Mouse (Mus musculus): ENCODE data around the gene Abhd14b. TPM values are rescaled to one million over a fixed set of nuclear protein-coding genes. Genes with fewer than 3 reads are reported as not detected.

Gene Abhd14b
- total RNA-seq, 1 experiment = 1.9 TPM

DNA sequence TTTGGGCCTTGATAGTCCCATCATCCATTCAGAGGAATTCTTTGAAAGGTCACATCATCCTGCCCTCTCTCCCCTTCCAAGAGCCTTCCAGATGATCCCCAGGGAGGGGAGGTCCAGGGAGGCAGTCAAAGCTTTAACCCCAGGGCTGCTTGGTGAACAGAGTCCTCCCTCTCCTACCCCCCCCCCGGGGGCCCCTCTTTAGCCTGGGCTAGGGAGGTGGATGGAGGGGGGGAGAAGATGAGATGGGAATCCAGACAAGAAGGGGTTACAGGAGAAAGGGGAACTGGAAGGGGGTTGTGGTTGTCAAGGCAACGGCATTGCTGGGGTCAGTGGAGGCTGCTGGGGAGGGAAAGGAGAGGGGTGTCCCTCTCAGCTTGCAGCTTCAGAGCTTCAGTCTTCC, 26.7 kb upstream of the Abhd14b start:
- Histone ChIP-seq H3K9ac (ENCODE audit: insufficient read depth, low read depth, low read length, poor library complexity, severe bottlenecking) (no peak overlapping the region), H3K4me1 (ENCODE audit: control insufficient read depth in 2 of 2, insufficient read depth in 2 of 2, low read length in 2 of 2, poor library complexity in 1 of 2) (peaks cover 0 to 20% of the 10 kb centered on the region in 2 experiments; a peak in 2 of 4 replicates), H3K27ac (ENCODE audit: insufficient read depth, low read depth, low read length, poor library complexity, severe bottlenecking) (no peak overlapping the region), H3K4me3 (ENCODE audit: insufficient read depth in 1 of 2, low read depth in 1 of 2, low read length in 2 of 2, poor library complexity in 1 of 2, severe bottlenecking in 1 of 2) (no peak overlapping the region), H3K9me3 (ENCODE audit: control insufficient read depth, insufficient read depth, low read depth, low read length) (no peaks in the 10 kb centered on the region), H3K36me3 (ENCODE audit: control insufficient read depth, insufficient read depth, low read length, poor library complexity, severe bottlenecking) (no peaks in the 10 kb centered on the region)
- in situ Hi-C loops (cut with MboI; ENCODE audit: low sequenced_read_pairs in 2 of 2, unreplicated experiment in 2 of 2) = loop anchor here (5.0 to 10.0 kb wide), 2 partner anchors 126 to 128 kb away; no protein-coding TSS in a partner anchor
- no peak for TF ChIP-seq MAFK (IDR thresholded peaks at IDR 0.05; ENCODE audit: insufficient read depth, low read depth, low read length)
- no peak for TF ChIP-seq ZNF384 (IDR thresholded peaks at IDR 0.05; ENCODE audit: low read depth, low read length)
- TF ChIP-seq HCFC1 (IDR thresholded peaks at IDR 0.05; ENCODE audit: borderline replicate concordance, insufficient read depth, low read length) = no peak
- no peak for TF ChIP-seq CHD2 (IDR thresholded peaks at IDR 0.05; ENCODE audit: low read depth, low read length)
- TF ChIP-seq ZC3H11A (IDR thresholded peaks at IDR 0.05; ENCODE audit: borderline replicate concordance, low read depth, low read length) = no peak
- DNase-seq (ENCODE audit: low read depth, low spot score) = no peak

DNA sequence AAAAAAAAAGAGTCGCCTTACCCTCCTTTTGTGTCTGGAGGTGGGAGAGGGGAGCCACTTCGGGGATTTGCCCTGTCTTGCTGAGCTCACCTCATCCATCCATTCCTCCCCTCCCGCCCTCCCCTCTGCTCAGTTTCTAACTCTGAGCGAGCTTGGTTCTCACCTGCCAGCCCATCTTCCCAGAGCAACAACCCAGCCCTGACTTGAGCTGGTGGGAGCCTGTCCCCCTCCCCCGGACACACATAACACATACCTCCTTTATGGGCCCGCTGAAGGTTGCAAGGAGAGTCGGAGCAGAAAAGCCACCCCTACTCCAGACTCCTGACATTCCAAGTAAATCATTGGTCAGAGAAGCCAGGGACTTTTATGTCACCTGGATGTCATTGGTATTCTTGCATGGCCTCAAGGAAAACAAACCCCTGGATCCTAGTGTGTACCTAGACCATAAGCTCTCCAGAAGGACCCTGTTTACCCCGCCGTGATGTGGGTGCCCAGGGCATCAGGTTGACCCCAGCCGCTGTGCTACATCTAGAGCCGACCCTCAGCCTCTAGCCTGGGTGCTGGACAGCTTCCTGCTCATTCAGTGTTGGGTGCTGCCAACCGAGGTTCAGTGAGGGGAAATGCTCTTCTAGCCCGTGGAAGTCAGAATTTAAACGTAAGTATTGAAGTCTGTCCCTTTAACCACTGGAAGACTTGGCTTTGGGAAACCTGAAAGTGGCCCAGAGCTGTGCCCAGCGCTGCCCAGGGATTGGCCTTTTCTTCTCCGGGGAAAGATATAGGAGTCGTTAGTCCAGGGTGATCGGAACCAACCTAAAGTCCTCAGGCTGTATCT, 26.0 kb upstream of the Abhd14b start:
- H3K27ac ChIP-seq (ENCODE audit: insufficient read depth, low read depth, low read length, poor library complexity, severe bottlenecking) = no peak overlapping the region
- H3K4me1 ChIP-seq (ENCODE audit: control insufficient read depth in 2 of 2, insufficient read depth in 2 of 2, low read length in 2 of 2, poor library complexity in 1 of 2) = peaks cover 0 to 20% of the 10 kb centered on the region in 2 experiments; a peak in 2 of 4 replicates
- no peaks in the 10 kb centered on the region for H3K36me3 ChIP-seq (ENCODE audit: control insufficient read depth, insufficient read depth, low read length, poor library complexity, severe bottlenecking)
- no peak overlapping the region for H3K9ac ChIP-seq (ENCODE audit: insufficient read depth, low read depth, low read length, poor library complexity, severe bottlenecking)
- no peak for DNase-seq (ENCODE audit: low read depth, low spot score)
- TF ChIP-seq HCFC1 (IDR thresholded peaks at IDR 0.05; ENCODE audit: borderline replicate concordance, insufficient read depth, low read length) = no peak
- TF ChIP-seq ZC3H11A (IDR thresholded peaks at IDR 0.05; ENCODE audit: borderline replicate concordance, low read depth, low read length) = no peak
- TF ChIP-seq CHD2 (IDR thresholded peaks at IDR 0.05; ENCODE audit: low read depth, low read length) = no peak
- TF ChIP-seq ZNF384 (IDR thresholded peaks at IDR 0.05; ENCODE audit: low read depth, low read length) = no peak
- no peak for TF ChIP-seq MAFK (IDR thresholded peaks at IDR 0.05; ENCODE audit: insufficient read depth, low read depth, low read length)
- H3K9me3 ChIP-seq (ENCODE audit: control insufficient read depth, insufficient read depth, low read depth, low read length) = no peaks in the 10 kb centered on the region
- in situ Hi-C loops (cut with MboI; ENCODE audit: low sequenced_read_pairs in 2 of 2, unreplicated experiment in 2 of 2) = loop anchor here (5.0 to 10.0 kb wide), 2 partner anchors 126 to 129 kb away; no protein-coding TSS in a partner anchor
- H3K4me3 ChIP-seq (ENCODE audit: insufficient read depth in 1 of 2, low read depth in 1 of 2, low read length in 2 of 2, poor library complexity in 1 of 2, severe bottlenecking in 1 of 2) = peak overlapping the region; percentile 5 to 26; a peak in 2 of 4 replicates

DNA sequence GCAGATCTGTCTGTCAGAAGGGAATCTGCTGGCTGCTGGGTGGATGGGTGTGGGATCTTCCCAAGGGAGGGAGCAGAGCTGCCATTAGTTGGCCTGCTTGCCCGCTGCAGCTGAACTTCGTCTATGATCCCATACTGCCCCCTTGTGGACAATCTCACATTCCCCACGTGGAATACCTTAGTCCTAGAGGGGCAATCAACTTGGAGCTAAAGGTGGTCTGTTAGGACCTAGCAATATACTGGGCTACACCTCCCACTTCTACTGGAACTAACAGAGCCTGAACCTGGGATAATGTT, 25.4 kb upstream of the Abhd14b start:
- TF ChIP-seq HCFC1 (IDR thresholded peaks at IDR 0.05; ENCODE audit: borderline replicate concordance, insufficient read depth, low read length) (no peak), ZC3H11A (IDR thresholded peaks at IDR 0.05; ENCODE audit: borderline replicate concordance, low read depth, low read length) (peak; percentile 91)
- H3K4me3 ChIP-seq (ENCODE audit: insufficient read depth in 1 of 2, low read depth in 1 of 2, low read length in 2 of 2, poor library complexity in 1 of 2, severe bottlenecking in 1 of 2) = no peak overlapping the region
- H3K27ac ChIP-seq (ENCODE audit: insufficient read depth, low read depth, low read length, poor library complexity, severe bottlenecking) = no peak overlapping the region
- no peaks in the 10 kb centered on the region for H3K36me3 ChIP-seq (ENCODE audit: control insufficient read depth, insufficient read depth, low read length, poor library complexity, severe bottlenecking)
- peak; percentile 89 for DNase-seq (ENCODE audit: low read depth, low spot score)
- peaks cover 0 to 20% of the 10 kb centered on the region in 2 experiments; a peak in 2 of 4 replicates for H3K4me1 ChIP-seq (ENCODE audit: control insufficient read depth in 2 of 2, insufficient read depth in 2 of 2, low read length in 2 of 2, poor library complexity in 1 of 2)
- in situ Hi-C loops (cut with MboI; ENCODE audit: low sequenced_read_pairs in 2 of 2, unreplicated experiment in 2 of 2) = loop anchor here (5.0 to 10.0 kb wide), 2 partner anchors 127 to 130 kb away; no protein-coding TSS in a partner anchor
- H3K9me3 ChIP-seq (ENCODE audit: control insufficient read depth, insufficient read depth, low read depth, low read length) = no peaks in the 10 kb centered on the region
- no peak overlapping the region for H3K9ac ChIP-seq (ENCODE audit: insufficient read depth, low read depth, low read length, poor library complexity, severe bottlenecking)

DNA sequence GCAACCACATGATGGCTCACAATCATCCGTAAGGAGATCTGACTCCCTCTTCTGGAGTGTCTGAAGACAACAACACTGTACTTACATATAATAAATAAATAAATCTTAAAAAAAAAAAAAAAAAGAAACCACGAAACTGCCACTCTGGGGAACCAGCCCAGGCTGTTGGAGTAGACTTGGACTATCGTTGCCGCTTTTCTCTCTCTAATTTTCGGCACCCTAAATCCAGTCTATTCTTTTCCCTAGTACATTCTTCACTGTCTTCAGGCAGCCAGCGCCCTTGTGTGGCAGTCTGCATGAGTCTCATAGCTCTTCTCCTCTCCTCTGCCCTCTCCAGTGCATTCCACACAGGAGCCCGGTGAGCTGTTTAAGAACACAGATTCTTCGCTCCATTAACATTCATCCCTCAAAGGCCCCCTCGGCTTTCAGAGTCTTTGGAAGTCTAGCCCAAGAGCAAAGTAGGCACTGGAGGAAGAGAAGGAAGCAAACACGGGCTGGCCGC, 18.5 kb upstream of the Abhd14b start:
- no peak for DNase-seq (ENCODE audit: low read depth, low spot score)
- no peaks in the 10 kb centered on the region; a peak in 1 of 4 replicates for H3K4me1 ChIP-seq (ENCODE audit: control insufficient read depth in 2 of 2, insufficient read depth in 2 of 2, low read length in 2 of 2, poor library complexity in 1 of 2)
- H3K9ac ChIP-seq (ENCODE audit: insufficient read depth, low read depth, low read length, poor library complexity, severe bottlenecking) = peak overlapping the region; percentile 70
- no peak for TF ChIP-seq ZNF384 (IDR thresholded peaks at IDR 0.05; ENCODE audit: low read depth, low read length)
- TF ChIP-seq MAFK (IDR thresholded peaks at IDR 0.05; ENCODE audit: insufficient read depth, low read depth, low read length) = no peak
- no peak for TF ChIP-seq ZC3H11A (IDR thresholded peaks at IDR 0.05; ENCODE audit: borderline replicate concordance, low read depth, low read length)
- no peak for TF ChIP-seq HCFC1 (IDR thresholded peaks at IDR 0.05; ENCODE audit: borderline replicate concordance, insufficient read depth, low read length)
- TF ChIP-seq CHD2 (IDR thresholded peaks at IDR 0.05; ENCODE audit: low read depth, low read length) = no peak
- H3K9me3 ChIP-seq (ENCODE audit: control insufficient read depth, insufficient read depth, low read depth, low read length) = no peaks in the 10 kb centered on the region
- in situ Hi-C loops (cut with MboI; ENCODE audit: low sequenced_read_pairs in 2 of 2, unreplicated experiment in 2 of 2) = loop anchor here in 1 of 2 experiments (10.0 kb wide), 1 partner anchor 134 kb away; no protein-coding TSS in a partner anchor
- peaks cover 33% of the 10 kb centered on the region for H3K36me3 ChIP-seq (ENCODE audit: control insufficient read depth, insufficient read depth, low read length, poor library complexity, severe bottlenecking)
- peak overlapping the region; percentile 45 to 80 for H3K4me3 ChIP-seq (ENCODE audit: insufficient read depth in 1 of 2, low read depth in 1 of 2, low read length in 2 of 2, poor library complexity in 1 of 2, severe bottlenecking in 1 of 2)
- peak overlapping the region; percentile 14; the same call in 1 of the 2 replicates for H3K27ac ChIP-seq (ENCODE audit: insufficient read depth, low read depth, low read length, poor library complexity, severe bottlenecking)
